Mouse (Mus musculus): ENCODE data around the gene Dzip1l. TPM values are rescaled to one million over a fixed set of nuclear protein-coding genes. Genes with fewer than 3 reads are reported as not detected.

The Dzip1l gene
- polyA plus RNA-seq, 2 experiments = 18.2 to 20.7 TPM

GRCm38 (mm10) chr9:99701187-99701586 lies 71.9 kb downstream of the Dzip1l start:
- H3K27ac ChIP-seq (replicated peaks; ENCODE audit: low read depth, low read length) = no peak overlapping the region
- H3K4me3 ChIP-seq (replicated peaks; ENCODE audit: low read length) = no peak overlapping the region
- no peak for TF ChIP-seq POLR2A (IDR thresholded peaks at IDR 0.05; ENCODE audit: borderline replicate concordance, extremely low read depth, insufficient read depth, insufficient read length)
- ATAC-seq (ENCODE audit: low FRiP score, low read depth) (no peak), DNase-seq (ENCODE audit: low spot score) (no peak)
- no peak overlapping the region for H3K4me2 ChIP-seq (replicated peaks; ENCODE audit: low read depth, low read length, severe bottlenecking)
- H3K27me3 ChIP-seq (ENCODE audit: control insufficient read depth, insufficient read depth, low read length) = no peaks in the 10 kb centered on the region
- 82% methylated on average over 2 of the region's 2 CpGs for WGBS
- no peaks in the 10 kb centered on the region for H3K36me3 ChIP-seq (ENCODE audit: control insufficient read depth, insufficient read depth, low read length)
- no peaks in the 10 kb centered on the region for H3K9me3 ChIP-seq (ENCODE audit: control insufficient read depth, low read length)
- H3K9ac ChIP-seq (ENCODE audit: low read depth, low read length, severe bottlenecking) = no peak overlapping the region
- no peaks in the 10 kb centered on the region for H3K4me1 ChIP-seq (ENCODE audit: control insufficient read depth, insufficient read depth, low read length)

- DNase-seq (ENCODE audit: low spot score) (no peak), ATAC-seq (ENCODE audit: low FRiP score, low read depth) (no peak)
- TF ChIP-seq POLR2A (IDR thresholded peaks at IDR 0.05; ENCODE audit: borderline replicate concordance, extremely low read depth, insufficient read depth, insufficient read length) = no peak
- H3K27me3 ChIP-seq (ENCODE audit: control insufficient read depth, insufficient read depth, low read length) = no peaks in the 10 kb centered on the region
- H3K9me3 ChIP-seq (ENCODE audit: control insufficient read depth, low read length) = no peaks in the 10 kb centered on the region
- no peak overlapping the region for H3K4me2 ChIP-seq (replicated peaks; ENCODE audit: low read depth, low read length, severe bottlenecking)
- WGBS = 84% methylated on average over 6 of the region's 6 CpGs
- H3K9ac ChIP-seq (ENCODE audit: low read depth, low read length, severe bottlenecking) = no peak overlapping the region
- H3K27ac ChIP-seq (replicated peaks; ENCODE audit: low read depth, low read length) = no peak overlapping the region
- no peak overlapping the region for H3K4me3 ChIP-seq (replicated peaks; ENCODE audit: low read length)
- no peaks in the 10 kb centered on the region for H3K36me3 ChIP-seq (ENCODE audit: control insufficient read depth, insufficient read depth, low read length)
- no peaks in the 10 kb centered on the region for H3K4me1 ChIP-seq (ENCODE audit: control insufficient read depth, insufficient read depth, low read length)
Measured at GRCm38 (mm10) chr9:99702215-99702614, 72.9 kb downstream of the Dzip1l start.

GRCm38 (mm10) chr9:99703711-99704110 lies 74.4 kb downstream of the Dzip1l start:
- H3K27me3 ChIP-seq (ENCODE audit: control insufficient read depth, insufficient read depth, low read length) = no peaks in the 10 kb centered on the region
- 74% methylated on average over 6 of the region's 6 CpGs for WGBS
- no peak overlapping the region for H3K4me2 ChIP-seq (replicated peaks; ENCODE audit: low read depth, low read length, severe bottlenecking)
- H3K4me1 ChIP-seq (ENCODE audit: control insufficient read depth, insufficient read depth, low read length) = no peaks in the 10 kb centered on the region
- no peak overlapping the region for H3K9ac ChIP-seq (ENCODE audit: low read depth, low read length, severe bottlenecking)
- ATAC-seq (ENCODE audit: low FRiP score, low read depth) = no peak
- H3K4me3 ChIP-seq (replicated peaks; ENCODE audit: low read length) = no peak overlapping the region
- no peak overlapping the region for H3K27ac ChIP-seq (replicated peaks; ENCODE audit: low read depth, low read length)
- no peaks in the 10 kb centered on the region for H3K9me3 ChIP-seq (ENCODE audit: control insufficient read depth, low read length)
- DNase-seq (ENCODE audit: low spot score) = no peak
- TF ChIP-seq POLR2A (IDR thresholded peaks at IDR 0.05; ENCODE audit: borderline replicate concordance, extremely low read depth, insufficient read depth, insufficient read length) = no peak
- no peaks in the 10 kb centered on the region for H3K36me3 ChIP-seq (ENCODE audit: control insufficient read depth, insufficient read depth, low read length)

GRCm38 (mm10) chr9:99706264-99706663 lies 77.0 kb downstream of the Dzip1l start:
- Histone ChIP-seq H3K27me3 (ENCODE audit: control insufficient read depth, insufficient read depth, low read length) (no peaks in the 10 kb centered on the region), H3K4me3 (replicated peaks; ENCODE audit: low read length) (no peak overlapping the region), H3K4me2 (replicated peaks; ENCODE audit: low read depth, low read length, severe bottlenecking) (no peak overlapping the region), H3K4me1 (ENCODE audit: control insufficient read depth, insufficient read depth, low read length) (no peaks in the 10 kb centered on the region), H3K9me3 (ENCODE audit: control insufficient read depth, low read length) (no peaks in the 10 kb centered on the region), H3K36me3 (ENCODE audit: control insufficient read depth, insufficient read depth, low read length) (no peaks in the 10 kb centered on the region), H3K27ac (replicated peaks; ENCODE audit: low read depth, low read length) (no peak overlapping the region), H3K9ac (ENCODE audit: low read depth, low read length, severe bottlenecking) (no peak overlapping the region)
- DNase-seq (ENCODE audit: low spot score) = no peak
- no peak for TF ChIP-seq POLR2A (IDR thresholded peaks at IDR 0.05; ENCODE audit: borderline replicate concordance, extremely low read depth, insufficient read depth, insufficient read length)
- WGBS = 86% methylated on average over 6 of the region's 6 CpGs
- no peak for ATAC-seq (ENCODE audit: low FRiP score, low read depth)

DNA sequence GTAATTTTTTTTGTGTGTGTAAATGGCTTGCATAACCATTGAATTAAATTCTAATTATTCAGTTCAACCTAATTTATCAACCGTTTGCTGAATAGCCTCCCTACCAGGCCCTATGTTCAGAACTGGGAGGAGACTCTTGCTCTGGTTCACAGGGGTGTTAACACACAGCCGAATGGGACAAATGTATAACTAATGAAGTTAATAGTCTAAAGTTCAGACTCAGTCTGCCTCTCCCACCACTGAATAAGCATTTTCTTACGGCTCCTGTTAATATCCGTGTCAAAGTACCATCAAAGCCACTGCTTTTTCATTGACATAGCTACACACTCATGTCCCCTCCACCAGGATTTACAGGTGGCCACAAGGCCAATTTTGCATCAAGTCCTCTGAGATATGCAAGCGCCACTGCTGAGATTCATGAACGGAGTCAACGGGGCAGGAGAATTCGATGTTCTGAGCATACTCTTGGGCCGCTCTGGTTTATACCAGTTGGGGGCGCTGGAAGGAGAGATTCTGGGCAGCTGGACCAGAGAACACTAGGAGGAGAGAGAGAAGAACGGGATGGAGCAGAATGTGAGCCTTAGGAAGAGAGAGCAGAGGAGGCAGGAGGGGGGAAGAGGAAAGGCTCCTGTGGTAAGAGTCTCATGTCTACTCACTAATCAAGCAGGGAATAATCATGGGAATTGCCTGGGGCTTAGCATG lies 78.3 kb downstream of the Dzip1l start:
- H3K27ac ChIP-seq (replicated peaks; ENCODE audit: low read depth, low read length) = no peak overlapping the region
- no peak for DNase-seq (ENCODE audit: low spot score)
- no peaks in the 10 kb centered on the region for H3K36me3 ChIP-seq (ENCODE audit: control insufficient read depth, insufficient read depth, low read length)
- no peaks in the 10 kb centered on the region for H3K9me3 ChIP-seq (ENCODE audit: control insufficient read depth, low read length)
- H3K9ac ChIP-seq (ENCODE audit: low read depth, low read length, severe bottlenecking) = no peak overlapping the region
- ATAC-seq (ENCODE audit: low FRiP score, low read depth) = no peak
- 71% methylated on average over 11 of the region's 11 CpGs for WGBS
- no peaks in the 10 kb centered on the region for H3K4me1 ChIP-seq (ENCODE audit: control insufficient read depth, insufficient read depth, low read length)
- TF ChIP-seq POLR2A (IDR thresholded peaks at IDR 0.05; ENCODE audit: borderline replicate concordance, extremely low read depth, insufficient read depth, insufficient read length) = no peak
- no peak overlapping the region for H3K4me3 ChIP-seq (replicated peaks; ENCODE audit: low read length)
- H3K4me2 ChIP-seq (replicated peaks; ENCODE audit: low read depth, low read length, severe bottlenecking) = no peak overlapping the region
- no peaks in the 10 kb centered on the region for H3K27me3 ChIP-seq (ENCODE audit: control insufficient read depth, insufficient read depth, low read length)

All from limb, embryonic 14.5 days (tissue).